9 mouse cellular contexts compared by ENCODE assay signal in genomic region chr6:119395421-119396308, GRCm38 (mm10). TPM values are rescaled to one million over a fixed set of nuclear protein-coding genes. Genes with fewer than 3 reads are reported as not detected.
DNase-seq lines count a peak whose midpoint lies in the region; ATAC-seq and TF ChIP-seq lines count a peak whose summit lies in the region.
"Had no signal": no experiment of that assay in that cellular context is flagged by ENCODE, and none has a peak within 500 bp of the region (broad histone marks: within the 10 kb centered on the region; RNA-seq: fewer than 3 reads in every experiment).

No protein-coding gene starts in this region.

- WGBS in hindbrain, embryonic 14.5 days, result 86% methylated on average over 14 of the region's 14 CpGs

- H3K4me2 ChIP-seq in hindbrain, embryonic 14.5 days (replicated peaks), result no peak overlapping the region
- H3K4me2 ChIP-seq: midbrain, embryonic 15.5 days had no signal

- intact Hi-C loops in gastrocnemius, adult 2 months (cut with DNase I), result no loop called here

- H3K4me1 ChIP-seq in hindbrain, embryonic 14.5 days (replicated peaks; ENCODE audit: control insufficient read depth, insufficient read depth, low read length), result no peaks in the 10 kb centered on the region
- H3K4me1 ChIP-seq: midbrain, embryonic 15.5 days had no signal

- no peak for TF ChIP-seq CTCF in gastrocnemius, adult 2 months (IDR thresholded peaks at IDR 0.05)

- DNase-seq in gastrocnemius, adult 2 months, result no peak
- DNase-seq in gastrocnemius, adult 18-20 months (ENCODE audit: low spot score), result no peak
- DNase-seq in 416B (ENCODE audit: low read depth), result peak; percentile 89
- DNase-seq in cerebellum, postnatal 4 days (ENCODE audit: low spot score in 2 of 2), result no peak
- no peak for DNase-seq in frontal cortex, postnatal 10 days (ENCODE audit: low spot score in 2 of 2)
- DNase-seq in hindbrain, embryonic 14.5 days (ENCODE audit: low spot score), result no peak

- H3K9me3 ChIP-seq in hindbrain, embryonic 14.5 days (ENCODE audit: control insufficient read depth, low read length), result no peaks in the 10 kb centered on the region
- H3K9me3 ChIP-seq: midbrain, embryonic 15.5 days had no signal

- no peaks in the 10 kb centered on the region for H3K27me3 ChIP-seq in hindbrain, embryonic 14.5 days (ENCODE audit: control insufficient read depth, insufficient read depth, low read length)
- H3K27me3 ChIP-seq: midbrain, embryonic 15.5 days had no signal

- peak overlapping the region; percentile 80 for H3K27ac ChIP-seq in gastrocnemius, adult 2 months
- no peak overlapping the region for H3K27ac ChIP-seq in hindbrain, embryonic 14.5 days
- H3K27ac ChIP-seq: midbrain, embryonic 15.5 days had no signal

- no peak overlapping the region for H3K9ac ChIP-seq in hindbrain, embryonic 14.5 days
- H3K9ac ChIP-seq: midbrain, embryonic 15.5 days had no signal

- H3K36me3 ChIP-seq in hindbrain, embryonic 14.5 days (replicated peaks; ENCODE audit: control insufficient read depth, insufficient read depth), result no peaks in the 10 kb centered on the region
- H3K36me3 ChIP-seq: midbrain, embryonic 15.5 days had no signal

- H3K4me3 ChIP-seq in gastrocnemius, adult 2 months, result no peak overlapping the region
- H3K4me3 ChIP-seq in hindbrain, embryonic 14.5 days (replicated peaks; ENCODE audit: low read length), result no peak overlapping the region
- H3K4me3 ChIP-seq: midbrain, embryonic 15.5 days had no signal

- 0 out of 2 replicates have a peak, but pooled peaks have one; percentile 27 for ATAC-seq in erythroid progenitor cell, adult 5-6 weeks (replicated peaks; ENCODE audit: low FRiP score, poor library complexity, severe bottlenecking)
- ATAC-seq in monocyte, adult 5-6 weeks (replicated peaks; ENCODE audit: insufficient number of reproducible peaks, low FRiP score, low TSS enrichment, poor library complexity, severe bottlenecking), result peak; percentile 61
- no peak for ATAC-seq in hindbrain, embryonic 14.5 days (ENCODE audit: low FRiP score)
- ATAC-seq: midbrain, embryonic 15.5 days had no signal

RNA-seq across cellular contexts. Expression of gene Adipor2, which starts 21.8 kb away (rescaled TPM):
- total RNA-seq in gastrocnemius, adult 2 months (2021), result 10 to 100 TPM; 87.7 to 94.8 TPM
- 10 to 100 TPM; 89.2 to 93.1 TPM for total RNA-seq in gastrocnemius, adult 18-20 months (2021)
- total RNA-seq in erythroid progenitor cell, adult 5-6 weeks (2015; ENCODE audit: low replicate concordance), result 41.4 and 46.5 TPM in 2 replicates
- 54.3 and 63.2 TPM in 2 replicates for total RNA-seq in erythroid progenitor cell, adult 5-6 weeks (2017; ENCODE audit: low replicate concordance)
- 117 to 140 TPM (median 127 TPM) in 3 replicates for total RNA-seq in monocyte, adult 5-6 weeks (2017)
- polyA plus RNA-seq in hindbrain, embryonic 14.5 days (2014; fragmentation: Nextera tagmentation; extraction: Ambion mirVana), result 27.3 and 27.8 TPM in 2 replicates
